Mouse (Mus musculus) brain, embryonic 14.5 days (tissue): ENCODE data around the gene Tbc1d24.

Experiments used
- CTCF ChIP-seq: fragments of 200-500 bp; IDR thresholded peaks from 2 replicates; pipeline ENCODE4 v1.5.1; 2012; ENCODE audit warnings: inconsistent platforms, mild to moderate bottlenecking, moderate library complexity, borderline replicate concordance; ENCODE audit not compliant: insufficient read depth, insufficient read length; ENCODE audit errors: extremely low read depth
- POLR2A ChIP-seq: fragments of 200-500 bp; IDR thresholded peaks from 2 replicates; pipeline ENCODE4 v1.6.1; 2012; ENCODE audit warnings: mild to moderate bottlenecking, inconsistent platforms, borderline replicate concordance; ENCODE audit not compliant: poor library complexity, insufficient read depth, insufficient read length, severe bottlenecking; ENCODE audit errors: extremely low read depth

GRCm38 (mm10) chr17:24204846-24205245 is 516 bp downstream of the Tbc1d24 start:
- no peak for TF ChIP-seq CTCF
- no peak for TF ChIP-seq POLR2A
